Mouse (Mus musculus) midbrain, embryonic 15.5 days (tissue): ENCODE measurements at regions not wholly inside any gene's neighbourhood (a gene's known extent, or its start where the extent isn't known, plus 50 kb on each side); places are given as distances from the start of the nearest gene placed in this dataset.

Source experiments
- ATAC-seq: fragments of 200-750 bp; cut with Nextera tagmentation; replicated peaks from 2 replicates; pipeline ENCODE4 v1.8.0; 2017; ENCODE audit warnings: moderate TSS enrichment
- H3K27ac ChIP-seq: fragments of 300-500 bp; sonication (generic); 2 replicates; pipeline ENCODE4 v1.5.1; 2015; ENCODE audit warnings: mild to moderate bottlenecking, inconsistent platforms
- H3K27me3 ChIP-seq: fragments of 300-500 bp; sonication (generic); replicated peaks from 2 replicates; pipeline ENCODE4 v1.6.1; 2015; ENCODE audit warnings: inconsistent platforms
- H3K36me3 ChIP-seq: fragments of 300-500 bp; sonication (generic); replicated peaks from 2 replicates; pipeline ENCODE4 v1.6.1; 2015; ENCODE audit warnings: inconsistent platforms
- H3K4me1 ChIP-seq: fragments of 300-500 bp; sonication (generic); 2 replicates; pipeline ENCODE4 v1.6.1; 2015; ENCODE audit warnings: inconsistent platforms
- H3K4me2 ChIP-seq: fragments of 300-500 bp; sonication (generic); 2 replicates; pipeline ENCODE4 v1.6.1; 2015; ENCODE audit warnings: inconsistent platforms, mild to moderate bottlenecking, moderate library complexity
- H3K4me3 ChIP-seq: fragments of 300-500 bp; sonication (generic); 2 replicates; pipeline ENCODE4 v1.5.1; 2015; ENCODE audit warnings: mild to moderate bottlenecking, inconsistent platforms
- H3K9ac ChIP-seq: fragments of 300-500 bp; sonication (generic); 2 replicates; pipeline ENCODE4 v1.6.1; 2015; ENCODE audit warnings: mild to moderate bottlenecking, inconsistent platforms
- H3K9me3 ChIP-seq: fragments of 300-500 bp; sonication (generic); 2 replicates; pipeline ENCODE4 v1.6.1; 2016; ENCODE audit warnings: inconsistent platforms
- WGBS: fragments of 180-500 bp; shearing (Covaris S2); methylation state at CpG from one replicate; pipeline ENCODE4 v1.1.7; 2015; ENCODE audit warnings: mixed read lengths; 5-methylcytosine and 5-hydroxymethylcytosine counted together

DNA sequence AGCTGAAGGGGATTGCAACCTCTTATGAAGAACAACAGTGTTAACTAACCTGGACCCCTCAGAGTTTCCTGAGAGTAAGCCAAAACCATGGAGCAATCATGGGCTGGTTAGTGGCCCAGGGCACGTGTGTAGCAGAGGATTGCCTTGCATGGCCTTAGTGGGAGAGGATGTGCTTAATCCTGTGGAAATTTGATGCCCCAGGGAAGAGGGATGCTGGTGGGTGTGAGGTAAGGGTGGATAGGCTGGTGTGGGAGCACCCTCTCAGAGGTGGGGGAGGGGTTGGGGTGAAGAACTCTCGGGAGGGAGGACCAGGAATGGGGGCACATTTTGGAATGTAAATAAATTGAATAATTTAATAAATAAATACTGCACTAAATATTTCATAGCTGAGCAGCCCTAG, 288.2 kb upstream of the Kcnh7 start:
- Histone ChIP-seq H3K27ac (no peak overlapping the region), H3K4me1 (no peaks in the 10 kb centered on the region)
- no peak for ATAC-seq

DNA sequence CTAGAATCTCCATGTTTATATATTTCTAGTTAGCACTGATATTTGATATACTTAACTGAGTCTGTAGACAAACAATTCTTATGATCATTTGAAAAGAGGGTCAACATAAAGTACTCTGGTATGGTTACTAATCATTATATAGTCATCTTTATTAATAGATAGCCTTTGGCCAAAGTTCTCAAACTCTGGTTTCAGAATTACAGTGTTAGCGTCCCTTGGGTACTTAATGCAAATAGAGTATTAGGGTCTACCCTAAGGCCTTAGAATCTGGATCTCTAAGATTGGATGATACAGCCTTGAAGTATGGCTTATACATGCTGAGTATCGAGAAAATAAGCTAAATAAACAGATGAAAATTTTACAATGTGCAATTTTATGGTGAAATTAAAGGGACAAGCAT, 275.0 kb upstream of the Kcnh7 start:
- Histone ChIP-seq H3K4me1 (no peaks in the 10 kb centered on the region), H3K27ac (no peak overlapping the region), H3K36me3 (no peaks in the 10 kb centered on the region), H3K9ac (no peak overlapping the region), H3K4me2 (no peak overlapping the region), H3K4me3 (no peak overlapping the region), H3K27me3 (no peaks in the 10 kb centered on the region), H3K9me3 (no peaks in the 10 kb centered on the region)
- no peak for ATAC-seq
- 79% methylated on average over 2 of the region's 2 CpGs for WGBS

More for the DNA sequence above, 288.2 kb upstream of the Kcnh7 start:
- Histone ChIP-seq H3K9me3 (no peaks in the 10 kb centered on the region), H3K4me2 (no peak overlapping the region), H3K27me3 (no peaks in the 10 kb centered on the region), H3K9ac (no peak overlapping the region), H3K4me3 (no peak overlapping the region), H3K36me3 (no peaks in the 10 kb centered on the region)
- 69% methylated on average over 2 of the region's 2 CpGs for WGBS

DNA sequence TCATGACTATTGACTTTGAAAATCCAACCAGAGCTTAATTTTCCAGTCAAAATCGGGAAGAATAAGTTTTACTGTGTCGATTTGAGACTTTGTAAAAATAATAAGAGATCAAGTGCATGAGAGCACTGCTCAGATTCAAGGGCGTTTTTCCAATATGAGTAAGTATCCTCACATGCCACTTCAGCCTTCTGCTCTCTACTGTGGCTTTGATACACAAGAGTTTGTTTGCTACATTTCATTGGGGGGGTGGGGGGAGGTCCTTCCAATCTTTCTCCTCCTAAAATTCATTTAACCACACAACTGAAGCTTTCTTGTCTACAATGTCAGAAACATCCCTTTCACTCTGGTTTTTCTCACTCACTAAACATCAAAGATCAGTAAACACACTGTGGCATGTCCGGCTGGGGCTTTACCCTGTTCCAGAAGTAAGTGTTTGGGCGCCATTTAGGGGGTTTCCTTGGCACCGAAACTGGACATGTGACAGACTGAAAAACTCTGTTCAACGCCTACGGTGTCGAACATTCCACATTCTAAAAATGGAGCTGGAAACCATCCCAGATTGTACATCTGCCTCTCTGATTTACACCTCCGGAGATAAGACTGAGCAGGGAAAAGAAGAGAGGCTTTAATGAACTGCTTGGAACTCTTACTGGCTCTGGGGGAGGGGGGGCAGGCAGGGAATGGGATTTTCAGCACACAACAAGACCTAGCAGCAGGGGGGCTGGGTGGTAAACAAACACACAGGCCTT, 270.4 kb upstream of the Kcnh7 start:
- H3K9me3 ChIP-seq, result no peaks in the 10 kb centered on the region
- H3K4me3 ChIP-seq, result no peak overlapping the region
- H3K27me3 ChIP-seq, result no peaks in the 10 kb centered on the region
- 65% methylated on average over 10 of the region's 10 CpGs for WGBS
- no peaks in the 10 kb centered on the region for H3K4me1 ChIP-seq
- no peak overlapping the region for H3K27ac ChIP-seq
- no peak overlapping the region for H3K9ac ChIP-seq
- H3K36me3 ChIP-seq, result no peaks in the 10 kb centered on the region
- no peak; the same call in 1 of the 2 replicates for ATAC-seq
- no peak overlapping the region for H3K4me2 ChIP-seq

DNA sequence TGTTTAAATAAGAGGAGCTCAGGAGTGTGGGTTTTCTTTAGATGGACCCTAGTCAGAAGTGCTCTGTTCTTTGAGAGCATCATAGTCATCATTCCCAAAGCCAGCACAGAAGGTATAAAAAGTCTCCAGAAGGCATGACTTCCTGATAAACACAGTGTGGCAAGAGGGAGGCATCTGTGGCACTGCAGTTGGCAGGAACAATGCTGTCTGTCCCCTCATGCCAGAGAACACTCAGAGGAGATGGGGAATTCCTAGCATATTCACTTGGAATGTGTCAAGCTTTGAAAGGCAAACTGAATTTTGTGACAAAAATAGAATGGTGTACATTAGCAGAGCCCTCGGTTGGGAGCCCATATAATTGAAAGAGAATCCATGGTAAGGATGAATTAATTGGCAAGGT, 268.8 kb upstream of the Kcnh7 start:
- Histone ChIP-seq H3K4me3 (no peak overlapping the region), H3K4me1 (no peaks in the 10 kb centered on the region), H3K27ac (no peak overlapping the region), H3K9ac (no peak overlapping the region), H3K27me3 (no peaks in the 10 kb centered on the region), H3K4me2 (no peak overlapping the region), H3K36me3 (no peaks in the 10 kb centered on the region), H3K9me3 (no peaks in the 10 kb centered on the region)
- 63% methylated on average over 1 of the region's 1 CpGs for WGBS
- ATAC-seq, result no peak

DNA sequence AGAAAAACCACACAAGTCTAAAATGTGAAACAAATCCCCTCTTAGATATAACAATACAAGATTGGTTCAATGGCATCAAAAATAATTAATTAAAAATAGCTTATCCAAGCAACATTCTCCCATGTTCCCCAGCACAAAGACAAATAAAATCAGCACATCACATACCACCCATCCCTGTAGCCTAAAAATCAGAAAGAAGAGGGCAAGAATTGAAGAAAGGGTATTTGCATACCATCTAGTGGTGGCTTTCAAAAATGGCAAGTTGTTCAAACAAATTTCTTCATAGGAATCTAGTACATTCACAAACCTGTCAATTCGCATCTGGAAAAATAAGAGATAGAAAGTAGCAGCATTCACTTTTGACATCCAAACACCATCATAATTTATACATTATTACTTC, 268.1 kb upstream of the Kcnh7 start:
- H3K9ac ChIP-seq, result no peak overlapping the region
- peak; percentile 75 for ATAC-seq
- WGBS, result 79% methylated on average over 1 of the region's 1 CpGs

DNA sequence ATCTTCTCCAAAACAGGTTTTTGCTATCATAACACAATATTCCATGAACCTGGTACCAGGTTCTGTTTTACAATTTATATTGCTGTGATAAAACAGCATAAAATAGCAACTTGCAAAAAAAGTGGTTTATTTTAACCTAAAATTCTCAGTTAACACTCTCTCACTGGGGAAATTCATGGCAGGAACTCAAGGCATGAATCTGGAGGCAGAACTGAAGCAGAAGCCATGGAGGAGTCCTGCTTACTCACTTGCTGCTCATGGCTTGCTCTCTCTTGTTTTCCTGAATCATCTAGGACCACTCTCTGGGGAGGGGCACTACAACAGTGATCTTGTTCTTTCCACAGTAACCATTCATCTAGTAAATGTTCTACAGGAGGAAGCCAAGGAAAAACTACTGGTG, 250.2 kb upstream of the Kcnh7 start:
- Histone ChIP-seq H3K36me3 (no peaks in the 10 kb centered on the region), H3K9ac (no peak overlapping the region), H3K27me3 (no peaks in the 10 kb centered on the region), H3K27ac (no peak overlapping the region), H3K4me1 (no peaks in the 10 kb centered on the region), H3K4me2 (no peak overlapping the region), H3K4me3 (no peak overlapping the region), H3K9me3 (no peaks in the 10 kb centered on the region)
- ATAC-seq, result no peak

More for the DNA sequence above, 268.1 kb upstream of the Kcnh7 start:
- Histone ChIP-seq H3K36me3 (no peaks in the 10 kb centered on the region), H3K4me1 (no peaks in the 10 kb centered on the region), H3K9me3 (no peaks in the 10 kb centered on the region), H3K27ac (no peak overlapping the region), H3K4me2 (no peak overlapping the region), H3K4me3 (no peak overlapping the region), H3K27me3 (no peaks in the 10 kb centered on the region)

DNA sequence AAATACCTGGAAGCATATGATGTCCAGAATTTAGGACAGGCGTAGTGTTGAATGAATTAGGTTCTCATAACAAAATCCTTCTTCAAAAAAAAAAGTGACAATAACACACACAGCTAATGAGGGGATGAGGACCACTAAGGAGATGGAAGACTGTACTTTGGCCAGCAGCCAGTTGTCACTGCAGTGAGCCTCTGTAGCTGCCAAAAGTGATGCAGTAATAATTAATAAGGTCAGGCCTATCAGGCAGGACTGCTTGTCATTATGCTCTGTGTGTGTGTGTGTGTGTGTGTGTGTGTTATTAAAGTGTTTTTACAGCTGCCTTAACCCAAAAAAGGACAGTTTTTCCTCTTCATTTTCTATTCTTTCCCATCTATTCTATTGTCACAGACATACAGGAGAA, 221.3 kb upstream of the Kcnh7 start:
- Histone ChIP-seq H3K27me3 (no peaks in the 10 kb centered on the region), H3K4me3 (no peak overlapping the region), H3K27ac (no peak overlapping the region), H3K9ac (no peak overlapping the region), H3K4me1 (no peaks in the 10 kb centered on the region), H3K9me3 (no peaks in the 10 kb centered on the region), H3K4me2 (no peak overlapping the region), H3K36me3 (no peaks in the 10 kb centered on the region)
- 70% methylated on average over 1 of the region's 1 CpGs for WGBS
- ATAC-seq, result peak; percentile 86; the same call in 1 of the 2 replicates
